Mouse (Mus musculus) kidney, adult 2 months (tissue): ENCODE data around the gene Cped1.

ENCODE experiments used
- CTCF ChIP-seq: fragments of 200-500 bp; conservative IDR thresholded peaks from 2 replicates; pipeline ENCODE4 v1.5.1; 2011; ENCODE audit warnings: low read depth, mild to moderate bottlenecking, control low read depth, low read length, moderate library complexity, mixed read lengths; ENCODE audit not compliant: insufficient read depth, insufficient read length
- POLR2A ChIP-seq: fragments of 200-500 bp; IDR thresholded peaks from one replicate; pipeline ENCODE4 v1.6.1; 2011; ENCODE audit warnings: low read depth, low read length, control low read depth

DNA sequence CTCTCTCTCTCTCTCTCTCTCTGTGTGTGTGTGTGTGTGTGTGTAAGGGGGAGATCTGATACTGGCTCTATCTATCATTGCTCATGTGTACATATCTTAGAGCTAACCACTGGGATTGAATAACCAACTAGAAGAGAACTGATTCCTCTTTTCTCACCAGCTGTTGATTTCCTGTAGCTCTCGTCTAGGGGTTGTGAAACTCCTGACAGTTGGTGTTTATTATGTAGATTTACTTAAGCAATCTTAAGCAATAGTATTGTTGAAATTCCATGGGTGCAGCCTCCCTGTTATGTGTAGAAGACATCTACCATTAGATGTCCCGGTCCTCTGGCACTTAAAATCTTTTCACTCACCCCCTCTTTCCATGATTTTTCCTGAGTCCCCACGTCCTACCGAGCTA, 26.8 kb upstream of the Cped1 start:
- TF ChIP-seq POLR2A (no peak), CTCF (no peak)
